Mouse (Mus musculus): ENCODE results near the gene Gpr156. TPM values are rescaled to one million over a fixed set of nuclear protein-coding genes. Genes with fewer than 3 reads are reported as not detected.

Gpr156 gene
- polyA plus RNA-seq, 1 experiment: 0.98 TPM

DNA sequence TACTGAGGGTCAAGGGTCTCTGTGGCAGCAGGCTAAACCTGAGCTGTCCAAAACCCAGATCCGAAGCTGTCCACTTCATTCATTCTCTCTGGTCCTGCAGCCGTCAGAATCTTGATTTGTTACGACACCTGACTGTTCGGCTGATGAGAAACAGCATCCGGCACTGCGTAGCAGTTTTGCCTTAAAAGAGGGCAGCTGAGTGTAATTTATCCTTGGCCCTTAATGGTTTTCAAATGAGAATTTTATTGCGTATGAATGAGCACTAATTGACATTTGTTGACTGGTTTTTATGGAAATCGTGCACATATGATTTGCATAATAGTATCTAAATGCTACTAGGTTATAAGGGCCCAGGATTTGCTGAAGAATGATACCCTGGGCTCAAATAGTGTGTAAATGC lies 21.0 kb downstream of the Gpr156 start:
- Histone ChIP-seq H3K27ac (ENCODE audit: control insufficient read depth, insufficient read depth, low read depth, low read length) (no peak overlapping the region), H3K4me3 (ENCODE audit: control insufficient read depth, low read depth, low read length) (no peak overlapping the region), H3K27me3 (ENCODE audit: control insufficient read depth, insufficient read depth, low read length) (no peaks in the 10 kb centered on the region), H3K4me1 (ENCODE audit: control insufficient read depth, insufficient read depth, low read length) (peaks cover 6% of the 10 kb centered on the region), H3K36me3 (ENCODE audit: control insufficient read depth, insufficient read depth, low read length) (no peaks in the 10 kb centered on the region)
- no peak for TF ChIP-seq CTCF (IDR thresholded peaks at IDR 0.05; ENCODE audit: control insufficient read depth, insufficient read depth, insufficient replicate concordance, low read depth, low read length)
- no peak for TF ChIP-seq POLR2A (IDR thresholded peaks at IDR 0.05; ENCODE audit: control insufficient read depth, low read depth, low read length)

DNA sequence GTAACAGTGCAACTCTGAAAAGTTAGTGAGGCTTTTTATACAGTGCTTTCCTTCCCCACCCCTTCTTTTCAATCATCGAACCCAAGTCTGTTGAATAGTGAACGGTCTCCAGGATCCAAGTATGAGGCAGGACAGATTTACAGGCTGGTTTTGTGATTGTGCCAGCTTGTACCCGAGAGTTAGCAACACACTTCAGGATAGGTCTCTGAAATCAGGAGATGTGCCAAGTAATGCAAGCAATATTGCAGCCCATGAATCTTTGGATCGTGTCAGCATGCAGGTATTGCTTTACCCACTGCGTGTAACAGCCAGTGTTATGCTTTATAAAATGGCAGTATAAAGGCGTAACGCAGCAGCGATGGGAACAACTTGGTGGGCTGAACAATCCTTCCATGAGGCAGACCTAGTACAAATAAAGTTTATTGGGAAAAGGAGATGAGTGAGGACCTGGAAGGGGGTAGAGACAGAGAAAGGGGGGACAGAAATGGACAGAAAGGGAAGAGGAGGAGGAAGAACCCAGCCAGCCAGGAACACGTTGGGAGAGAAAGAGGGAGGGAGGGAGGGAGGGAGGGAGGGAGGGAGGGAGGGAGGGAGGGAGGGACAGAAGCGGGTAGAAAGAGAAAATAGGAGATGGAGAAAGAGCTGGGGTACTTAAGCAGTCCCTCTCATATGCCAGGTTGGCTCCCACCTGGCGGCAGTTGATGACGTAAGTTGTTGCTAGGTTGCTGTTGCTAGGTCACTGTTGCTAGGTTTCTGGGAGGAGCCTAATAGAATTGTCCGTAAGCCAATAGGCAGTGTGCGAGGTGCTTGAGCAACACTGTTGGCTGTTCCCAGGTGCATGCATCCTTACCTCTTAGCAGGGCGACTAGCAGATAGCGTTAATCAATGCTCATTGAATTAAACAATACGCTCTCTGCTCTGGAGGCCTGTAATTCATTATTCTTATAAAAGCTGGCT lies 22.1 kb downstream of the Gpr156 start:
- peak overlapping the region; percentile 87 for H3K4me3 ChIP-seq (ENCODE audit: control insufficient read depth, low read depth, low read length)
- H3K36me3 ChIP-seq (ENCODE audit: control insufficient read depth, insufficient read depth, low read length): no peaks in the 10 kb centered on the region
- TF ChIP-seq POLR2A (IDR thresholded peaks at IDR 0.05; ENCODE audit: control insufficient read depth, low read depth, low read length): peak; percentile 85; the same call in 1 of the 2 replicates
- TF ChIP-seq CTCF (IDR thresholded peaks at IDR 0.05; ENCODE audit: control insufficient read depth, insufficient read depth, insufficient replicate concordance, low read depth, low read length): no peak
- no peaks in the 10 kb centered on the region for H3K27me3 ChIP-seq (ENCODE audit: control insufficient read depth, insufficient read depth, low read length)
- peak overlapping the region; percentile 70 for H3K27ac ChIP-seq (ENCODE audit: control insufficient read depth, insufficient read depth, low read depth, low read length)
- H3K4me1 ChIP-seq (ENCODE audit: control insufficient read depth, insufficient read depth, low read length): peaks cover 6% of the 10 kb centered on the region

- Histone ChIP-seq H3K27me3 (ENCODE audit: control insufficient read depth, insufficient read depth, low read length) (no peaks in the 10 kb centered on the region), H3K27ac (ENCODE audit: control insufficient read depth, insufficient read depth, low read depth, low read length) (peak overlapping the region; percentile 17; the same call in 1 of the 2 replicates), H3K4me3 (ENCODE audit: control insufficient read depth, low read depth, low read length) (peak overlapping the region; percentile 60; the same call in 1 of the 2 replicates), H3K36me3 (ENCODE audit: control insufficient read depth, insufficient read depth, low read length) (no peaks in the 10 kb centered on the region), H3K4me1 (ENCODE audit: control insufficient read depth, insufficient read depth, low read length) (peaks cover 6% of the 10 kb centered on the region)
- TF ChIP-seq POLR2A (IDR thresholded peaks at IDR 0.05; ENCODE audit: control insufficient read depth, low read depth, low read length): no peak
- no peak for TF ChIP-seq CTCF (IDR thresholded peaks at IDR 0.05; ENCODE audit: control insufficient read depth, insufficient read depth, insufficient replicate concordance, low read depth, low read length)
Measured at GRCm38 (mm10) chr16:37939082-37939863, 23.0 kb downstream of the Gpr156 start.

DNA sequence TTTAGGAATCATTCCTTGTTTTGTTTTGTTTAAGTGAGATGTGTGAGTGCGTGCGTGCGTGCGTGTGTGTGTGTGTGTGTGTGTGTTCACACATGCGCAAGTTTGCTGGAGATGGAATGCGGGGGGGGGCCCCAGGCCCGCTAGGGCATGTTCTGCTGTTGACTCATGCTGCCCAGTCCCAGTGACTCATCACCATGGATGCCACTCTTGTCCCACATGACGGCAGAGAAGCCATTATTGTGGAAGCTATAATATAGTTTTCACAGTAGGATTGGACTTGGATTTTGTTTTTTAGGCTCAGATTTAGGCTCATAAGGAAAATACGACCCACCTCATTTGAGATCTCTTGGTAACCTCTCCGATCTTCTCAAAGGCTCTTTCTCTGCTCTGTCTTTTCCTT lies 24.0 kb downstream of the Gpr156 start:
- Histone ChIP-seq H3K27ac (ENCODE audit: control insufficient read depth, insufficient read depth, low read depth, low read length) (no peak overlapping the region), H3K4me1 (ENCODE audit: control insufficient read depth, insufficient read depth, low read length) (peaks cover 6% of the 10 kb centered on the region), H3K4me3 (ENCODE audit: control insufficient read depth, low read depth, low read length) (no peak overlapping the region), H3K36me3 (ENCODE audit: control insufficient read depth, insufficient read depth, low read length) (no peaks in the 10 kb centered on the region), H3K27me3 (ENCODE audit: control insufficient read depth, insufficient read depth, low read length) (no peaks in the 10 kb centered on the region)
- TF ChIP-seq CTCF (IDR thresholded peaks at IDR 0.05; ENCODE audit: control insufficient read depth, insufficient read depth, insufficient replicate concordance, low read depth, low read length) (no peak), POLR2A (IDR thresholded peaks at IDR 0.05; ENCODE audit: control insufficient read depth, low read depth, low read length) (no peak)

DNA sequence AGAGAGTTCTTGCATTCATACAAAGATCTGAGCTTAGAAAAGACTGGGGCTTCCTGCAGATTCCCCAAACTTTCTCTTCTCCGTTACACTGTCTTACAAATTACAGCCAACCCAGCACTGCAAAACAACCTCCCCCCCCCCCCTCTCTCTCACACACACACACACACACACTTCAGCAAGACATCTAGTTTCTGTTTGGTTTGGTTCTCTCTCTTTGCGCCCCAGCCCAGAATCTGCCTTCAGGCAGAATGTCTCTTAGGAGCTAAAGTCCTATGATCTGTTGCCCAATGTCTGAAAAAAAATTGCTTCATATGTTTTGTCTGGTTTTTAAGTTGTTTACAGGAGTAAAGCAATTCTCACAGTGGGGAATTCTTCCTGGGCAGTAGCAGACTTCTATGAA lies 27.4 kb downstream of the Gpr156 start:
- no peak overlapping the region for H3K4me3 ChIP-seq (ENCODE audit: control insufficient read depth, low read depth, low read length)
- H3K27me3 ChIP-seq (ENCODE audit: control insufficient read depth, insufficient read depth, low read length): no peaks in the 10 kb centered on the region
- H3K36me3 ChIP-seq (ENCODE audit: control insufficient read depth, insufficient read depth, low read length): no peaks in the 10 kb centered on the region
- H3K4me1 ChIP-seq (ENCODE audit: control insufficient read depth, insufficient read depth, low read length): peaks cover 4% of the 10 kb centered on the region
- no peak overlapping the region for H3K27ac ChIP-seq (ENCODE audit: control insufficient read depth, insufficient read depth, low read depth, low read length)
- TF ChIP-seq POLR2A (IDR thresholded peaks at IDR 0.05; ENCODE audit: control insufficient read depth, low read depth, low read length) (no peak), CTCF (IDR thresholded peaks at IDR 0.05; ENCODE audit: control insufficient read depth, insufficient read depth, insufficient replicate concordance, low read depth, low read length) (no peak)

- H3K36me3 ChIP-seq (ENCODE audit: control insufficient read depth, insufficient read depth, low read length): no peaks in the 10 kb centered on the region
- no peak overlapping the region for H3K4me3 ChIP-seq (ENCODE audit: control insufficient read depth, low read depth, low read length)
- no peak overlapping the region for H3K27ac ChIP-seq (ENCODE audit: control insufficient read depth, insufficient read depth, low read depth, low read length)
- TF ChIP-seq POLR2A (IDR thresholded peaks at IDR 0.05; ENCODE audit: control insufficient read depth, low read depth, low read length) (no peak), CTCF (IDR thresholded peaks at IDR 0.05; ENCODE audit: control insufficient read depth, insufficient read depth, insufficient replicate concordance, low read depth, low read length) (no peak)
- peaks cover under 1% of the 10 kb centered on the region for H3K4me1 ChIP-seq (ENCODE audit: control insufficient read depth, insufficient read depth, low read length)
- no peaks in the 10 kb centered on the region for H3K27me3 ChIP-seq (ENCODE audit: control insufficient read depth, insufficient read depth, low read length)
Measured at GRCm38 (mm10) chr16:37945031-37945796, 28.9 kb downstream of the Gpr156 start.

Data from testis, adult 2 months (tissue).